Mouse (Mus musculus): ENCODE results near the gene Pard3. TPM values are rescaled to one million over a fixed set of nuclear protein-coding genes. Genes with fewer than 3 reads are reported as not detected.

Gene Pard3
- polyA plus RNA-seq, 1 experiment from 2014 or later: 30.9 TPM

DNA sequence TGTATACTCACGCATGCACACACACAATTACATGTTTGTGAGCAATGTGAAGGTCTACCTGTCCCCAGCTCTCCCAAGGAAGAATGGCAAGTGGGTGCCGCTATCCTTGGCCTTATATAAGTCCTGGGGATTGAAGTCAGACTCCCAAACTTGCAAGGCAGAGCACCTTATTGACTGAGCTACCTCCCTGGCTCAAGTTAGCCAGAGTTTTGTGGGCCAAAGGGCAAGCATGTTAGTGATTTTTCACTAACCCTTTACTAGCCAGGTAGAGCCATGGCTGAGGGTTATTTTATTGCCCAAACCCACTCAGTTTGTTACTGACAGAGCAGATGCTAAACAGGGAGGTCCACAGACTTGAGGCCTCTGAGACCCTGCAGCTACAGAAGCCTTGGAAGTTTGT lies 73.1 kb downstream of the Pard3 start:
- H3K27me3 ChIP-seq (ENCODE audit: control insufficient read depth, insufficient read depth, low read length): no peaks in the 10 kb centered on the region
- WGBS: 83% methylated on average over 2 of the region's 2 CpGs
- no peaks in the 10 kb centered on the region for H3K4me1 ChIP-seq (replicated peaks; ENCODE audit: control insufficient read depth, insufficient read depth, low read length)
- ATAC-seq (ENCODE audit: low FRiP score) (no peak), DNase-seq (ENCODE audit: low spot score) (no peak)
- no peak overlapping the region for H3K9ac ChIP-seq (ENCODE audit: low read depth, low read length)
- H3K4me3 ChIP-seq (ENCODE audit: low read depth, low read length): no peak overlapping the region
- no peak overlapping the region for H3K27ac ChIP-seq (ENCODE audit: low read depth, low read length)
- no peaks in the 10 kb centered on the region for H3K9me3 ChIP-seq (ENCODE audit: control insufficient read depth, low read length)
- no peak overlapping the region for H3K4me2 ChIP-seq (replicated peaks; ENCODE audit: low read depth, low read length)
- no peaks in the 10 kb centered on the region for H3K36me3 ChIP-seq (ENCODE audit: control insufficient read depth, insufficient read depth, low read length)

DNA sequence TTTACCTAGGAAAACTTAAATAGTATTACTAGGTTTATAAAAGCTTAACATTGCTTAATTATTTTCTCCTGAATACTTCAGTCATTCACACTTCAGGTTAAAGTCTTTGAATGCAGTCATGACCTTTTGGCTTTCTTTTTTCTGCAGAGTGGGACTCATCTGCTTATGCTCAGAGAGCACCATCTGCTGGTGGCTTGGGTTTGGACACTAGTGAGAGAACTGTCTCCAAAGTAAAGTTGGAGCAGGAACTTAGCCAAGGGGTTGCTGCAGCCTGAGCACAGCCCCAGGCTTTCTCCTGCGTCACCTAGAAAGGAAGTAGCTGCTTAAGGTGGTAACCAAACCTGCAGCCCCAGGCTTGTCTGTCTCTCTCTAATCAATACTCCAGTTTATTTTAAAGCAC lies 75.5 kb downstream of the Pard3 start:
- WGBS: 48% methylated on average over 1 of the region's 1 CpGs

DNA sequence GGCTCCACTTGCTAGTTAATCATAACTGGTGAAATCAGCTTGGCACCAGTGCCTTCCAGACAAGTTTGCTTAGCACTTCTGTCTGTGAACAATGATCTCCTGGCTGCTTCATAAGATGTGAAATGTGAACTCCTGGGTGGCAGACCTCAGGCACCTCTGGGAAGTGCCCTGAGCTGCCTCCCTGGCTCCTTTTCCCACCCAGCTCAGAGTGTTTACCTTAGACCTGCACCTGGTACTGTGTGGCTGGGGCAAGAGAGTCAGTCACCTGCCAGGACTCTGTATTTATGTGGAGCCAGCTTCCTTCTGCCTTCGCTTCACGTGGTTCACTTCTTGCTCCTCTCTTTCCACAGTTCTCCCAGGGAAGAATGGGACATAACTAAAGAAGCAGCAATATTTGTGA lies 77.3 kb downstream of the Pard3 start:
- Histone ChIP-seq H3K27me3 (ENCODE audit: control insufficient read depth, insufficient read depth, low read length) (no peaks in the 10 kb centered on the region), H3K4me1 (replicated peaks; ENCODE audit: control insufficient read depth, insufficient read depth, low read length) (no peaks in the 10 kb centered on the region), H3K4me3 (ENCODE audit: low read depth, low read length) (no peak overlapping the region), H3K9me3 (ENCODE audit: control insufficient read depth, low read length) (no peaks in the 10 kb centered on the region), H3K27ac (ENCODE audit: low read depth, low read length) (no peak overlapping the region), H3K36me3 (ENCODE audit: control insufficient read depth, insufficient read depth, low read length) (no peaks in the 10 kb centered on the region), H3K9ac (ENCODE audit: low read depth, low read length) (no peak overlapping the region), H3K4me2 (replicated peaks; ENCODE audit: low read depth, low read length) (no peak overlapping the region)
- DNase-seq (ENCODE audit: low spot score) (no peak), ATAC-seq (ENCODE audit: low FRiP score) (no peak)
- WGBS: 97% methylated on average over 2 of the region's 2 CpGs

More for the DNA sequence above, 75.5 kb downstream of the Pard3 start:
- ATAC-seq (ENCODE audit: low FRiP score): peak; percentile 60; the same call in 1 of the 2 replicates
- Histone ChIP-seq H3K36me3 (ENCODE audit: control insufficient read depth, insufficient read depth, low read length) (no peaks in the 10 kb centered on the region), H3K27me3 (ENCODE audit: control insufficient read depth, insufficient read depth, low read length) (no peaks in the 10 kb centered on the region), H3K9me3 (ENCODE audit: control insufficient read depth, low read length) (no peaks in the 10 kb centered on the region), H3K4me1 (replicated peaks; ENCODE audit: control insufficient read depth, insufficient read depth, low read length) (no peaks in the 10 kb centered on the region), H3K9ac (ENCODE audit: low read depth, low read length) (no peak overlapping the region), H3K27ac (ENCODE audit: low read depth, low read length) (no peak overlapping the region), H3K4me2 (replicated peaks; ENCODE audit: low read depth, low read length) (no peak overlapping the region), H3K4me3 (ENCODE audit: low read depth, low read length) (no peak overlapping the region)
- peak; percentile 75 for DNase-seq (ENCODE audit: low spot score)

DNA sequence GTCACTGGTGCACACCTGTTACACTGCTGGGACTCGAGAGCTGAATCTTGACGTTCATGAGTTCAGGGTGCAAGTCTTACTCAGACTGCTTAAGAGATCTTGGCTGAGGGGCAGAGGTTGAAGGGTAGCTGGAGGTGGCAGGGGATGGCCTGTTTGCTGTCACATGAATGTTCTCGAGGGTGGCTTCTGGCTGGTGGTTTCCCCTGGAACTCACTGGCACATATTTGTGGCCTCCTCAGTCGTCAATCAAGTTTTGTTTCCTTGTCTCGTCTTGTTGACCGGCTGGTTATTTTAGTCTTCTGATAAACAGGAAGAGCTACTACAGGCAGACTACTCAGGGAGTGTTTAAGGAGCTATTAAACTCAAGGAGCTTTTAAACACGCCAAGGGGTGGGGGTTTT lies 79.9 kb downstream of the Pard3 start:
- H3K27ac ChIP-seq (ENCODE audit: low read depth, low read length): no peak overlapping the region
- ATAC-seq (ENCODE audit: low FRiP score) (no peak), DNase-seq (ENCODE audit: low spot score) (no peak)
- H3K36me3 ChIP-seq (ENCODE audit: control insufficient read depth, insufficient read depth, low read length): no peaks in the 10 kb centered on the region
- no peak overlapping the region for H3K4me2 ChIP-seq (replicated peaks; ENCODE audit: low read depth, low read length)
- H3K4me1 ChIP-seq (replicated peaks; ENCODE audit: control insufficient read depth, insufficient read depth, low read length): no peaks in the 10 kb centered on the region
- H3K4me3 ChIP-seq (ENCODE audit: low read depth, low read length): no peak overlapping the region
- H3K9ac ChIP-seq (ENCODE audit: low read depth, low read length): no peak overlapping the region
- H3K9me3 ChIP-seq (ENCODE audit: control insufficient read depth, low read length): no peaks in the 10 kb centered on the region
- no peaks in the 10 kb centered on the region for H3K27me3 ChIP-seq (ENCODE audit: control insufficient read depth, insufficient read depth, low read length)
- 67% methylated on average over 7 of the region's 7 CpGs for WGBS

DNA sequence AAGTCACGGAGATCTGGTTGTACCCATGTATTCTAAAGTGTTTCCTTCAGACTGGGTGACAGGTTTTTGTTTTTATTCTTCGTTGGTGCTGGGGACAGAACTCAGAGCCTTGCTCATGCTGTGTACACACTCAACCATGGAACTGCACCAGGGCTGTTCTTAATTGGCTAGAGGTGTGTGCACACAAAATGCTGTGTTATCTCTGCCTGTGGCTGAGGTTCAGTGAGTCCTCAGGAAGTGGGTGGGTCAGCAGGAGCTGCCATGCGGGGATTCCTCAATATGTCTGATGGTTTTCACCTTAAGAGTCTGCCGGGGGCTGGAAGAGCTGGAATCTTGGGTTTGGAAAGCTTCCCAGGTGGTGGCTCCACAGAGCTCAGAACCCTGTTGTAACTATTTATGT lies 80.9 kb downstream of the Pard3 start:
- DNase-seq (ENCODE audit: low spot score): no peak

DNA sequence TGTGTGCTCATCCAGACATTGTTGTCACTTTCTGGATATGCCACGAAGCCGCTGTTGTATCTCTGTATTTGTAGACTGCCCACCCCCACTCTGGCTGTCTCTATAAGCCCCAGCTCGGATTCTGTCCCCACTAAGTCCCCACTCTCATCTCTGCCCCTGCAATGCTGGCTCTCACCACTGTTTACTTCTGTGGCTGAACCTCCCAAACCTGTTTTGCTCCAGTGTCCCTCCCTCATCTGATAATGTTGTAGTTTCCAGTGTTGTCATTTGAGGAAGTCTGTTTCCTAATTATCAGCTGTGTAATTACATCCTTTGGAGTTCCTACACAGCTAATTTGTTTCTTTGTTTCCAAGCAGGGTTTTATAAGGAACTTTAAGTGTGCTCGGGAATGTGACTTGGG lies 81.4 kb downstream of the Pard3 start:
- Histone ChIP-seq H3K27me3 (ENCODE audit: control insufficient read depth, insufficient read depth, low read length) (no peaks in the 10 kb centered on the region), H3K4me1 (replicated peaks; ENCODE audit: control insufficient read depth, insufficient read depth, low read length) (no peaks in the 10 kb centered on the region), H3K27ac (ENCODE audit: low read depth, low read length) (no peak overlapping the region; the same call in 1 of the 2 replicates), H3K9me3 (ENCODE audit: control insufficient read depth, low read length) (no peaks in the 10 kb centered on the region), H3K4me3 (ENCODE audit: low read depth, low read length) (no peak overlapping the region), H3K4me2 (replicated peaks; ENCODE audit: low read depth, low read length) (no peak overlapping the region), H3K36me3 (ENCODE audit: control insufficient read depth, insufficient read depth, low read length) (no peaks in the 10 kb centered on the region), H3K9ac (ENCODE audit: low read depth, low read length) (no peak overlapping the region)
- 69% methylated on average over 4 of the region's 4 CpGs for WGBS
- no peak for DNase-seq (ENCODE audit: low spot score)
- ATAC-seq (ENCODE audit: low FRiP score): no peak

More for the DNA sequence above, 80.9 kb downstream of the Pard3 start:
- Histone ChIP-seq H3K9me3 (ENCODE audit: control insufficient read depth, low read length) (no peaks in the 10 kb centered on the region), H3K36me3 (ENCODE audit: control insufficient read depth, insufficient read depth, low read length) (no peaks in the 10 kb centered on the region), H3K9ac (ENCODE audit: low read depth, low read length) (no peak overlapping the region), H3K4me3 (ENCODE audit: low read depth, low read length) (no peak overlapping the region), H3K27me3 (ENCODE audit: control insufficient read depth, insufficient read depth, low read length) (no peaks in the 10 kb centered on the region), H3K4me1 (replicated peaks; ENCODE audit: control insufficient read depth, insufficient read depth, low read length) (no peaks in the 10 kb centered on the region), H3K4me2 (replicated peaks; ENCODE audit: low read depth, low read length) (no peak overlapping the region), H3K27ac (ENCODE audit: low read depth, low read length) (no peak overlapping the region)
- ATAC-seq (ENCODE audit: low FRiP score): no peak
- 62% methylated on average over 4 of the region's 4 CpGs for WGBS

DNA sequence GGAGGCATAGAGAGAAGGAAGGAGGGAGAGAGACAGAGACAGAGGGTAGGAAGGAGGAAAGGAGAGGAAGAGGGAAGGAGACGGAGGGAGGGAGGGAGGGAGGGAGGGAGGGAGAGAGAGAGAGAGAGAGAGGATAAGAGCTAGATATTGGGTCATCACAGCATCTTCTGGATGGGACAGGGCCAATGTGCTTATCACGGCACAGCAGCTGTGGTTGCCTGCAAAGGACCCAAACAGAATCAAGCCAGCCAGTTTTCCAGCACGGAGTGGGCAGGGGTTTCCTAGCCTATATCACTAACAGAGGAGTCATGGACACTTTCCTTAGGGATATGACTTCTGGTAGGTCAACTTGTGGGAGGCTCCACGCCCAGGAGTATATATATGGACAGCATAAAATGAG lies 82.4 kb downstream of the Pard3 start:
- Histone ChIP-seq H3K9ac (ENCODE audit: low read depth, low read length) (no peak overlapping the region), H3K27me3 (ENCODE audit: control insufficient read depth, insufficient read depth, low read length) (no peaks in the 10 kb centered on the region), H3K36me3 (ENCODE audit: control insufficient read depth, insufficient read depth, low read length) (no peaks in the 10 kb centered on the region), H3K4me1 (replicated peaks; ENCODE audit: control insufficient read depth, insufficient read depth, low read length) (no peaks in the 10 kb centered on the region), H3K4me2 (replicated peaks; ENCODE audit: low read depth, low read length) (no peak overlapping the region), H3K9me3 (ENCODE audit: control insufficient read depth, low read length) (no peaks in the 10 kb centered on the region), H3K27ac (ENCODE audit: low read depth, low read length) (no peak overlapping the region), H3K4me3 (ENCODE audit: low read depth, low read length) (no peak overlapping the region)
- ATAC-seq (ENCODE audit: low FRiP score): no peak
- DNase-seq (ENCODE audit: low spot score): no peak
- WGBS: 84% methylated on average over 4 of the region's 4 CpGs

DNA sequence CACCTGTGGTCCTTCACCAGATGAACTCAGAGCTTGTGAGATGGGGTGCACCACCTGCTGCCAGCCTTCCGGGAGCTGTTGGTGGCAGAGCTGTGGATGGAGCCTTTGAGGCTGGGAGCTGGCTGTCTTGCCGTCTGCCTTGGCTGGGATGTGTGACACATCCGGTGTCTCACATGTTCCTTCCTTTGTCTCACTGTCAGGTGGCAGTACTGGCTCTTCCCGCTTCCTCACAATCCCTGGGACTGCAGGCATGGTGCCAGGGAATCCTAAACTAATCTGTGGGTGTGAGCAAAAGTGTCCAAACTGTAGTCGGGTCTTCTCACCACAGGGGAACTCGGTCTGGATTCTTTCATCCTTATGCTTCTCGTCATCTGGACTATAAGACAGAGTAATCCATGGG lies 85.1 kb downstream of the Pard3 start:
- no peak overlapping the region for H3K27ac ChIP-seq (ENCODE audit: low read depth, low read length)
- no peak for DNase-seq (ENCODE audit: low spot score)
- H3K9ac ChIP-seq (ENCODE audit: low read depth, low read length): no peak overlapping the region

DNA sequence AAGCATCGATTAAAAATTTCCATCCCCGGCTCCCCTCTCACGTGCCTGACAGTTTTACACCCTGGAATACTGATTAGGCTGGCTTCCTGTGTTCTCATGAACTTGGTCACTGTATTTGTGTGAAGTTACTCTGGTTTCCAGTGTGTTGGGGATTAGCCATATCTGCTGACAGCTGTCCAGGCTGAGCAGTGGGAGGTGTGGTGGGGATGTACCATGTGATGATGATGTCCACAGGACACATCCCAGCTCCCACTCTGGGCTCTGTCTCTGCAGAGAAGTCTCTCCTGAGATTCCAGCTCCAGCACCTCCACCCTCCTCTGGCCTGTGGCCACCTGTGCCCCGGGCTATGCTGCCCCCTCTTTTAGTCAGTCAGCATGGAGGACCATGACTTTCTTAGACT lies 87.0 kb downstream of the Pard3 start:
- ATAC-seq (ENCODE audit: low FRiP score): no peak
- 89% methylated on average over 4 of the region's 4 CpGs for WGBS
- H3K27ac ChIP-seq (ENCODE audit: low read depth, low read length): no peak overlapping the region

More for the DNA sequence above, 85.1 kb downstream of the Pard3 start:
- Histone ChIP-seq H3K9me3 (ENCODE audit: control insufficient read depth, low read length) (no peaks in the 10 kb centered on the region), H3K4me2 (replicated peaks; ENCODE audit: low read depth, low read length) (no peak overlapping the region), H3K4me3 (ENCODE audit: low read depth, low read length) (no peak overlapping the region), H3K36me3 (ENCODE audit: control insufficient read depth, insufficient read depth, low read length) (no peaks in the 10 kb centered on the region), H3K4me1 (replicated peaks; ENCODE audit: control insufficient read depth, insufficient read depth, low read length) (no peaks in the 10 kb centered on the region), H3K27me3 (ENCODE audit: control insufficient read depth, insufficient read depth, low read length) (no peaks in the 10 kb centered on the region)
- ATAC-seq (ENCODE audit: low FRiP score): no peak
- WGBS: 83% methylated on average over 7 of the region's 7 CpGs

More for the DNA sequence above, 87.0 kb downstream of the Pard3 start:
- DNase-seq (ENCODE audit: low spot score): no peak
- Histone ChIP-seq H3K4me3 (ENCODE audit: low read depth, low read length) (no peak overlapping the region), H3K9me3 (ENCODE audit: control insufficient read depth, low read length) (no peaks in the 10 kb centered on the region), H3K4me1 (replicated peaks; ENCODE audit: control insufficient read depth, insufficient read depth, low read length) (no peaks in the 10 kb centered on the region), H3K9ac (ENCODE audit: low read depth, low read length) (no peak overlapping the region), H3K36me3 (ENCODE audit: control insufficient read depth, insufficient read depth, low read length) (no peaks in the 10 kb centered on the region), H3K27me3 (ENCODE audit: control insufficient read depth, insufficient read depth, low read length) (no peaks in the 10 kb centered on the region), H3K4me2 (replicated peaks; ENCODE audit: low read depth, low read length) (no peak overlapping the region)
